Mouse (Mus musculus): ENCODE data around the gene Anxa2.

Anxa2 gene

DNA sequence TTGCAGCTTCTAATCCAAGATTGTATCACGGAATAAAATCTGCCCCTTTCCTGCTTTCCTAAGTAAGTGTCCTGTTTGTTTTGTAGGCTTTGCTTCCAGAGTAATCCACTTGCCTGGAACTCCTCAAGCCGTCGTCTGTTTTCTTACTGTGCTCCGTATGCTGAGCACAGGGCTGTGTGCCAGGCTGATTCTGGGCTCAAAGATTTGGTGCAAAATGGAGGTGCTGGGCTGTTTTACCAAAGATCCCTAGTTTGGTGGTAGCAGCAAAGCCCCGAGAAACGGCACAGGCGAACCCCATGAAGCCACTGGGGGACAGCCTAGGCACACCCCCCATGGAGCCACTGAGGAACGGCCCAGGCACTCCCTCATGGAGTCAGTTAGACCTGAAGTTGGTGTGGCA, 60.8 kb downstream of the Anxa2 start:
- DNase-seq, result no peak

- no peak for DNase-seq
Observed at GRCm38 (mm10) chr9:69515416-69515815, 62.0 kb downstream of the Anxa2 start.

- peak; percentile 66 for DNase-seq
Observed at GRCm38 (mm10) chr9:69517387-69518035, 64.1 kb downstream of the Anxa2 start.
